Mouse (Mus musculus) liver, embryonic 16.5 days (tissue): Measurements from ENCODE around the gene Crybg2. TPM values are rescaled to one million over a fixed set of nuclear protein-coding genes. Genes with fewer than 3 reads are reported as not detected.

Experiments used
- ATAC-seq: fragments of 200-750 bp; cut with Nextera tagmentation; 2 replicates; pipeline ENCODE4 v1.8.0; 2017; ENCODE audit warnings: low read depth, mild to moderate bottlenecking, moderate number of reproducible peaks, moderate library complexity
- H3K27ac ChIP-seq: fragments of 300-500 bp; sonication (generic); 2 replicates; pipeline ENCODE4 v1.5.1; 2014; ENCODE audit warnings: mild to moderate bottlenecking, low read length
- H3K27me3 ChIP-seq: fragments of 300-500 bp; sonication (generic); 2 replicates; pipeline ENCODE4 v1.6.1; 2014; ENCODE audit warnings: low read depth, low read length, mixed read lengths; ENCODE audit not compliant: control insufficient read depth, insufficient read depth
- H3K36me3 ChIP-seq: fragments of 300-500 bp; sonication (generic); 2 replicates; pipeline ENCODE4 v1.6.1; 2014; ENCODE audit warnings: mild to moderate bottlenecking; ENCODE audit not compliant: control insufficient read depth, insufficient read depth
- H3K4me1 ChIP-seq: fragments of 300-500 bp; sonication (generic); 2 replicates; pipeline ENCODE4 v1.6.1; 2014; ENCODE audit warnings: low read depth, low read length, mixed read lengths; ENCODE audit not compliant: control insufficient read depth
- H3K4me2 ChIP-seq: fragments of 300-500 bp; sonication (generic); 2 replicates; pipeline ENCODE4 v1.6.1; 2014; ENCODE audit warnings: low read depth, low read length, mixed read lengths
- H3K4me3 ChIP-seq: fragments of 300-500 bp; sonication (generic); 2 replicates; pipeline ENCODE4 v1.5.1; 2014; ENCODE audit warnings: low read depth, mild to moderate bottlenecking, low read length
- H3K9ac ChIP-seq: fragments of 300-500 bp; sonication (generic); 2 replicates; pipeline ENCODE4 v1.6.1; 2014; ENCODE audit warnings: low read depth, low read length
- H3K9me3 ChIP-seq: fragments of 300-500 bp; sonication (generic); replicated peaks from 2 replicates; pipeline ENCODE4 v1.6.1; 2016; ENCODE audit warnings: low read length; ENCODE audit not compliant: control insufficient read depth
- WGBS: fragments of 180-500 bp; shearing (Covaris S2); extraction: QIAGEN DNeasy Blood & Tissue Kit; methylation state at CpG from one replicate; pipeline ENCODE4 v1.1.7; 2014; ENCODE audit not compliant: insufficient replicate concordance; 5-methylcytosine and 5-hydroxymethylcytosine counted together
- polyA plus RNA-seq: library from polyadenylated mRNA; unstranded; fragments of >200 nt; fragmentation: Nextera tagmentation; extraction: Ambion mirVana; gene quantifications from 2 replicates; pipeline ENCODE4 v1.2.1, GENCODE M21; 2015

Gene Crybg2
- polyA plus RNA-seq, 1 experiment from 2014 or later: 0.68 TPM

DNA sequence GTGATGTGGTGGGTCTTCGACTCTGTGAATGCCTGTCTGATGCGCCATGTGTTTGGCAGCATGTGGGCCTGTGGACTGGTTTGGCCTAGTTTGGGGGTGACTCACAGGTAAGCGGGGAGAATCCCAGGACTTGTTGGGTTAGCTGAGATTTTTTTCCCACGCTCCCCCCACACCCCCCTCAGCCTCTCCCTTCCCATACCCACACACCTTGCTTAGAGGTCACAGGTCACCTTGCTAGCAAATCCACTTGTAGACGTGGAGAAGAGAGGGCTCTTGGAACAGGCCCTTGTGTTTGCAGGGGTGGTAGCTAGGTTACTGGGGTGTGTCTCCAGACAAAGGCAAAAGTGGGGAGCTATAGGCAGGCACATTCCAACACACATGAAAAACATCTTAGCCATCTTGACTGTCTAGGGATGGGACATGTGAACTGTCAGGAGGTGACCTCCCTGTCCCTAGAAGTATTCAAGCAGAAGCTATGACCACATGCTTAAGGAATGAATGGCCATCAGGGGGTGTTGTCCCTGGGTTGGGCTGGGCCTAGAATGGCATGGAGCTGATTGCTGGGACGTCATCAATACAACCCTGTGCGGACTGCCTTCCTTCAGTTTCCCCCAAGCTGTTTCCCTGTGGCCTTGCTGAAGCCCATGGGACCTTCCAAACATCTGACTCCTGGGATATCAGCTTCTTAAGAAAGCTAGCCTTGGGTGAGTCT, 7.4 kb downstream of the Crybg2 start:
- no peaks in the 10 kb centered on the region for H3K9me3 ChIP-seq
- H3K4me3 ChIP-seq: no peak overlapping the region
- H3K36me3 ChIP-seq: no peaks in the 10 kb centered on the region
- H3K9ac ChIP-seq: no peak overlapping the region
- H3K27ac ChIP-seq: no peak overlapping the region
- H3K4me2 ChIP-seq: no peak overlapping the region
- 71% methylated on average over 7 of the region's 7 CpGs for WGBS
- ATAC-seq: no peak
- H3K27me3 ChIP-seq: peaks cover 9% of the 10 kb centered on the region
- H3K4me1 ChIP-seq: no peaks in the 10 kb centered on the region

DNA sequence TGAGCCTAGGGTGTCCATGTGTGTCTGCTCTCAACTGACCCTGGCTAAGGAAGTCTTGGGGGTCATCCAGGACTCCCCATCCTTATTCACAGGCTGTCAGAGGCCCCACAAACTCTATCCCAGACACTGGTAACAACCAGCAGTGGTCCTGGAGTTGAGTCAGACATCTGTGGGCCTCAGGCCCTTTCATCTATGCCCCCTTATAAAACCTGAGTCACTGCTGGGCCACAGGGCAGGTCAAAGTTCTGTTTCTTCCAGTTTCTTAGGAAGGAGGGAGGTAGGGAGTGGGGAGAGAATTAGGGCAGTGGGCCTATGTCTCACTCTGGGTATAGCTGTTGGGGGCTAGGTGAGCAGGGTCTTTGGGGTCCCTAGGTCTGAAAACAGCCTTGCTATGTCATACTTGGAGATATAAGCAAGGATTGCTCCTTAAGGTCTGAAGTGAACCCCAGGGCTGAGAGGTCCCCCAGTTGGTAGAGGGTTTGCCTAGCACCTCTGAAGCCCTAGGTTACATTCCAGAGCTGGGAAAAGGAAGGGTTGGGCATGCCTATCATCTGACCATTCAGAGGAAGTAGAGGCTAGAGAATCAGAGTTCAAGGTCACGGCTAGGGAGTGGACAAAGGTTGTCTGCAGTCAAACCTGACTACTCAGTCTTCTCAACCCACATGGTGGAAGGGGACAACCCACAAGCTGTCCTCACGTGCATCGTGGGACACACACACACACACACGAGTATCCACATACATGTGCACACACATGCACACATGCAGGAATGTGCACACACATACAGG, 8.4 kb downstream of the Crybg2 start:
- ATAC-seq: no peak
- peaks cover 9% of the 10 kb centered on the region for H3K27me3 ChIP-seq
- no peaks in the 10 kb centered on the region for H3K4me1 ChIP-seq
- H3K4me3 ChIP-seq: no peak overlapping the region
- WGBS: 67% methylated on average over 4 of the region's 4 CpGs
- no peak overlapping the region for H3K9ac ChIP-seq
- H3K4me2 ChIP-seq: no peak overlapping the region
- H3K36me3 ChIP-seq: no peaks in the 10 kb centered on the region
- no peak overlapping the region for H3K27ac ChIP-seq
- no peaks in the 10 kb centered on the region for H3K9me3 ChIP-seq

DNA sequence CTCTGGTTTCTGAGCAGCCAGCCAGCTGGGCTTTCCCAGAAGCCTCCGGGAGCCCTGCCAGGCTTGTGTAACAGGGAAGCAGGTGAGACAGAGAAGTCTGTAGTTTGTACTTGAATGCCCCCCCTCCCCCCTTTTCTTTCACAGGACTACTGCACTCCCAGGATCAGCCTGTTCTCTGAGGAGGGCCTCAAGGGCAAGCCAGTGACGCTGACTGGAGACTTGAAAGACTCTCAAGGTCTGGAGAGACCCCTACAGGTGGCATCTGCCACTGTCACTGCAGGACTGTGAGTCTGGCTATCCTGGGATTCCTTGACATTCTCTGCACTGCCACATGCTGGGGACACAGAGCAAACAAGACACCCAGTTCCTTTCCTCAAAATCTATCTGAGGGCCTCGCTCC, 18.1 kb downstream of the Crybg2 start:
- Histone ChIP-seq H3K4me2 (no peak overlapping the region), H3K27me3 (peaks cover 13% of the 10 kb centered on the region), H3K9ac (no peak overlapping the region), H3K36me3 (no peaks in the 10 kb centered on the region), H3K9me3 (no peaks in the 10 kb centered on the region), H3K4me3 (no peak overlapping the region), H3K4me1 (peaks cover 12% of the 10 kb centered on the region), H3K27ac (no peak overlapping the region)
- no peak for ATAC-seq
- WGBS: 18% methylated on average over 3 of the region's 3 CpGs

DNA sequence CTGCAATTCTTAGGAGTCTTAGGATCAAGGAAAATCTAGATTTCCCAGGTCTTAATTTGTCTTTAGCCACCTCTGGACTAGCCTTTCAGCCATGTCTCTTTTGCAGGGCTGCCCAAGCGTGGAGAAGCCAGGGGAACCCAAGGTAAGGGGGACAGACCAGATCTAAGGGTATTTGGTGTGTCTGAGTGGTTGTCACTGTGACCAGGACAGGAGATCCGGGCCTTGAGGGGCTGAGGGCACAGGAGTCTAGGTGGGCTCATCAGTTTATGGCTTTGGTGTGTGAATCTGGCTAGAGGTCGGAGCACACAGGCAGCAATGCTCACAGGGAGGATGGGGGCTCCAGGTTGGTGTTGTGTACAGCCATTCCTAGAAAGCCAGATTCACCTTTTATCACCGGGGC, 20.1 kb downstream of the Crybg2 start:
- H3K27me3 ChIP-seq: peaks cover 13% of the 10 kb centered on the region
- no peak overlapping the region for H3K4me3 ChIP-seq
- peaks cover 12% of the 10 kb centered on the region for H3K4me1 ChIP-seq
- H3K4me2 ChIP-seq: no peak overlapping the region
- H3K9ac ChIP-seq: no peak overlapping the region
- no peak overlapping the region for H3K27ac ChIP-seq
- H3K9me3 ChIP-seq: peaks cover 2% of the 10 kb centered on the region; the same call in 1 of the 2 replicates
- H3K36me3 ChIP-seq: no peaks in the 10 kb centered on the region
- ATAC-seq: no peak
- WGBS: 62% methylated on average over 4 of the region's 4 CpGs

DNA sequence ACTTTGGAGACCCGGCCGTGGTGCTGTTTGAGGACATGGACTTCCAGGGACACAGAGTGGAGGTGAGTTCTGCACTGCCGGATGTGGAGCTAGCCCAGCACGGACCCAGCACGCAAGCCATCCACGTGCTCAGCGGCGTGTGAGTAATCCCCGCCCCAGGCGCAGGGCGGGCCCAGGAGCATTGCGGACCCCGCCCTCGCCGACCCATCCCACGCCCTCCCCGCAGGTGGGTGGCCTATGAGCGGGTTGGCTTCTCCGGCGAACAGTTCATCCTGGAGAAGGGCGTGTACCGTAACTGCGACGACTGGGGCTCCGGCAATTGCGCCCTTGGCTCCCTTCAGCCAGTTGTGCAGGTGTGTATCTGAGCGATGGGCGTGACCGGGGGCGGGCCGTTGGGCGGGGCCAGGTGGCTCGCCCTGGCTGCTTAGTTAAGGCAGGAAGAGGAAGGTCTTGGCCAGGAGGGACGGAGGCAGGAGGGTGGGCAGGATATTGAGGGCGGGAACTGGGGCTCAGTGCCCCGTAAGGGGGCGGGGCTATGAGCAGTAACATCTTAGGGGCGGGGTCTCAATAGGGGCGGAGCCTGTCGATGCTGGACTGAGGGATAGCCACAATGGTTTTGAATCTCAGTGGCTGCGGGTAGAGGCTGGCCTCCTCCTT, 21.2 kb downstream of the Crybg2 start:
- ATAC-seq: peak; percentile 86
- Histone ChIP-seq H3K36me3 (no peaks in the 10 kb centered on the region), H3K4me3 (peak overlapping the region; percentile 55), H3K27me3 (peaks cover 13% of the 10 kb centered on the region), H3K27ac (no peak overlapping the region), H3K4me2 (peak overlapping the region; percentile 72), H3K9ac (peak overlapping the region; percentile 9; the same call in 1 of the 2 replicates), H3K4me1 (peaks cover 12% of the 10 kb centered on the region), H3K9me3 (peaks cover 2% of the 10 kb centered on the region; the same call in 1 of the 2 replicates)
- under 1% methylated on average over 41 of the region's 41 CpGs for WGBS

DNA sequence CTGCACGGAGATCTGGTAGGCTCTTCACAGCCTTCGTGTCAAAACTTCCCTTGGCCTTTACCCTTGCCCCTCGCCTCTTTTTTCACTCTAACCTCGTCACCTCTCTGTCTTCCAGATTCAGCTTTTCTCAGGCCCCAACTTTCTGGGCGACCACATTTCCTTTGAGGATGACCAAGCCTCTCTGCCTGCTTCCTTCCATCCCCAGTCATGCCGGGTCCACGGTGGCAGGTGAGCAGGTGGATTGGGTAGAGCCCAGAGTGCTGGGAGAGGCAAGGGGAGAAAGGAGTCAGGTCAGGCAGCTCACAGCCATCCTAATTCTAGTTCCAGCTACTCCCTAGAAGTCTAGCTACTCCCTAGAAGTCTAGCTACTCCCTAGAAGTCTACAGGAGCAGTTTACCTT, 21.8 kb downstream of the Crybg2 start:
- H3K27me3 ChIP-seq: peaks cover 13% of the 10 kb centered on the region
- peaks cover 12% of the 10 kb centered on the region for H3K4me1 ChIP-seq
- no peak overlapping the region for H3K27ac ChIP-seq
- WGBS: 13% methylated on average over 7 of the region's 7 CpGs
- H3K9me3 ChIP-seq: peaks cover 2% of the 10 kb centered on the region; the same call in 1 of the 2 replicates
- peak overlapping the region; percentile 72 for H3K4me2 ChIP-seq
- H3K4me3 ChIP-seq: peak overlapping the region; percentile 55; the same call in 1 of the 2 replicates
- H3K36me3 ChIP-seq: no peaks in the 10 kb centered on the region
- ATAC-seq: no peak
- H3K9ac ChIP-seq: no peak overlapping the region

DNA sequence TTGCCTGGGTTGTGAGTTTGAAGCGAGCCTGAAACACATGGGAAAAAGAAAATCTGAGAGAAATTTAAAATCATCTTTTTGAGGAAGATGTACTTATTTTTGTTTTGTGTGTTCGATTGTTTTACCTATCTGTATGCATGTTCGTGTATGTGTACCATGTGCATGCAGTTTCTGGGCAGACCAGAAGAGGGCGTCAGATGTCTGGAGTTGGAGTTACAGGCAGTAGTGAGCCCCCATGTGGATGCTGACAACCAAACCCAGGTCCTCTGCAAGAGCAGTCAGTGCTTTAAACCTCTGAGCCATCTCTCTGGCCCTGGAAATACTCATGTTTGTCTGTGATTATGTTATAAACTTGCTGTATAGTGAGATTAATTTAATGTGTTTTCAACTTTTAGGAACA, 24.4 kb downstream of the Crybg2 start:
- ATAC-seq: no peak
- no peak overlapping the region for H3K4me2 ChIP-seq
- H3K27ac ChIP-seq: no peak overlapping the region
- peaks cover 2% of the 10 kb centered on the region; the same call in 1 of the 2 replicates for H3K9me3 ChIP-seq
- H3K27me3 ChIP-seq: peaks cover 13% of the 10 kb centered on the region
- H3K4me3 ChIP-seq: no peak overlapping the region
- H3K36me3 ChIP-seq: no peaks in the 10 kb centered on the region
- H3K9ac ChIP-seq: no peak overlapping the region
- 71% methylated on average over 4 of the region's 4 CpGs for WGBS
- peaks cover 12% of the 10 kb centered on the region for H3K4me1 ChIP-seq

DNA sequence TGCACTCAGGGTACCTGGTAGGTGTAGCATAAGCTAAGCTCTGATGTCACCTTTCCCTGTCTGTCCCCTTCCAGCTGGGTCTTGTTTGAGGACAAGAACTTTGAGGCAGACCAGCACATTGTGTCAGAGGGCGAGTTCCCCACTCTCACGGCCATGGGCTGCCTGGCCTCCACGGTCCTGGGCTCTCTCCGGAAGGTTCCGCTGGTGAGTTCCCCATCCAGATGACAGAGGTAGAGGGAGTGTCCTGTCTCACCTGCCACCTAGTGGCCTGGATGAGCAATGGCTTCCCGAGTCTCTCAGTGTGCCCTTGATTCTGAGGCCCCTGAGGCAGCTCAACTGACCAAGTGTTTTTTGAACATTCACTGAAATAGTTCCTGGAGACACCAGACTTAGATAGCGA, 26.8 kb downstream of the Crybg2 start:
- Histone ChIP-seq H3K9me3 (peaks cover 2% of the 10 kb centered on the region; the same call in 1 of the 2 replicates), H3K4me3 (no peak overlapping the region), H3K4me2 (no peak overlapping the region), H3K27ac (no peak overlapping the region), H3K4me1 (peaks cover under 1% of the 10 kb centered on the region), H3K9ac (no peak overlapping the region), H3K27me3 (no peaks in the 10 kb centered on the region), H3K36me3 (no peaks in the 10 kb centered on the region)
- 13% methylated on average over 7 of the region's 7 CpGs for WGBS
- ATAC-seq: peak; percentile 59; the same call in 1 of the 2 replicates
